8 mouse cellular contexts compared by ENCODE assay signal in the genomic region with DNA sequence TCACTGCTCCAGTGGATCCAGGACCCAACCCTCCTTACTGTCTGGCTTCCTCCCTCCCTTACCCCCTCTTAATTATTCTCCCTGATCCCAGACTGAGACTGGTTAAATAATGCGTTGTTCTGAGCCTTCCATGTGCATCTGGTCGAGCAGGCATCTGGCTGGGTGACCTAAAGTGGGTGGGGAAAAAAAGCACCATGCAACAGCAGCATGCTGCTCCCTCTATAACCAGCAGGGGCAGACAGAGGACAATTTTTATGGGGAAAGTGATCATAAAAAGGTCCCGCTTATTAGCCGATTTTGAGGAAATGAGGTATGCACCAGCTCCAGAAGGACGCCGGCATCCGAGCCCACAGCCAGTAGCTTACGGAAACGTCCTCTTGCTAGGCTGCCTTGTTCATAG. TPM values are rescaled to one million over a fixed set of nuclear protein-coding genes. Genes with fewer than 3 reads are reported as not detected.
DNase-seq lines count a peak whose midpoint lies in the region; ATAC-seq and TF ChIP-seq lines count a peak whose summit lies in the region.

No protein-coding gene starts in this region.

- peak; percentile 40 for DNase-seq in right cerebral cortex, adult 18-20 months
- DNase-seq in right cerebral cortex, postnatal 36 days (ENCODE audit: low spot score in 2 of 2) = no peak
- peak; percentile 26 to 68 for DNase-seq in gastrocnemius, postnatal 4 days (ENCODE audit: low spot score in 2 of 2)
- peak; percentile 62 for DNase-seq in left cerebral cortex, postnatal 4 days
- peak; percentile 86 for DNase-seq in midbrain, embryonic 14.5 days
- DNase-seq in spleen, postnatal 10 days (ENCODE audit: low spot score in 2 of 2) = peak; percentile 9 to 50

- no peaks in the 10 kb centered on the region for H3K36me3 ChIP-seq in intestine, embryonic 15.5 days
- no peaks in the 10 kb centered on the region for H3K36me3 ChIP-seq in midbrain, embryonic 14.5 days (ENCODE audit: control insufficient read depth, insufficient read depth, low read length)

- no peak overlapping the region for H3K27ac ChIP-seq in cortical plate, adult 2 months (ENCODE audit: insufficient read depth, low read length)
- no peak overlapping the region for H3K27ac ChIP-seq in intestine, embryonic 15.5 days
- H3K27ac ChIP-seq in midbrain, embryonic 14.5 days (replicated peaks; ENCODE audit: low read depth, low read length) = no peak overlapping the region

- intact Hi-C loops in left cerebral cortex, postnatal 4 days (cut with DNase I) = loop anchor here (5.0 kb wide), 1 partner anchor 181 kb away; no protein-coding TSS in a partner anchor

- H3K4me2 ChIP-seq in intestine, embryonic 15.5 days (replicated peaks) = peak overlapping the region; percentile 38; the same call in 1 of the 2 replicates
- H3K4me2 ChIP-seq in midbrain, embryonic 14.5 days (ENCODE audit: low read length) = peak overlapping the region; percentile 31

- 0 out of 2 replicates have a peak, but pooled peaks cover 1% of the 10 kb centered on the region for H3K4me1 ChIP-seq in cortical plate, adult 2 months (ENCODE audit: control insufficient read depth, insufficient read depth, low read length)
- 0 out of 2 replicates have a peak, but pooled peaks cover 4% of the 10 kb centered on the region for H3K4me1 ChIP-seq in intestine, embryonic 15.5 days (replicated peaks)
- 0 out of 2 replicates have a peak, but pooled peaks cover 3% of the 10 kb centered on the region for H3K4me1 ChIP-seq in midbrain, embryonic 14.5 days (ENCODE audit: control insufficient read depth, insufficient read depth, low read length)

- H3K4me3 ChIP-seq in cortical plate, adult 2 months (ENCODE audit: insufficient read depth, low read length) = no peak overlapping the region
- H3K4me3 ChIP-seq in intestine, embryonic 15.5 days (replicated peaks) = no peak overlapping the region
- H3K4me3 ChIP-seq in midbrain, embryonic 14.5 days (replicated peaks; ENCODE audit: low read depth, low read length) = no peak overlapping the region

- TF ChIP-seq POLR2A in cortical plate, adult 2 months (IDR thresholded peaks at IDR 0.05; ENCODE audit: extremely low read depth, insufficient read depth, low read length) = no peak

- no peaks in the 10 kb centered on the region for H3K9me3 ChIP-seq in intestine, embryonic 15.5 days
- H3K9me3 ChIP-seq in midbrain, embryonic 14.5 days (ENCODE audit: control insufficient read depth, low read length) = no peaks in the 10 kb centered on the region

- ATAC-seq in intestine, embryonic 15.5 days = peak; percentile 85
- no peak; the same call in 1 of the 2 replicates for ATAC-seq in midbrain, embryonic 14.5 days (ENCODE audit: low FRiP score, low TSS enrichment)

- H3K9ac ChIP-seq in intestine, embryonic 15.5 days = no peak overlapping the region
- H3K9ac ChIP-seq in midbrain, embryonic 14.5 days (replicated peaks; ENCODE audit: low read length) = no peak overlapping the region; the same call in 1 of the 2 replicates

- WGBS in intestine, embryonic 15.5 days = 4% methylated on average over 9 of the region's 9 CpGs
- 11% methylated on average over 9 of the region's 9 CpGs for WGBS in midbrain, embryonic 14.5 days

- H3K27me3 ChIP-seq in intestine, embryonic 15.5 days (replicated peaks) = no peaks in the 10 kb centered on the region
- H3K27me3 ChIP-seq in midbrain, embryonic 14.5 days (ENCODE audit: control insufficient read depth, insufficient read depth, low read length) = no peaks in the 10 kb centered on the region

- TF ChIP-seq CTCF in cortical plate, adult 2 months (IDR thresholded peaks at IDR 0.05; ENCODE audit: extremely low read depth, insufficient read depth, low read length) = peak; percentile 72

RNA-seq across cellular contexts. Expression of a gene that starts 24.0 kb away (rescaled TPM):
- 1.7 and 2.3 TPM in 2 replicates for polyA plus RNA-seq in cortical plate, adult 2 months (2012; rRNA removed)
- under 1 TPM; 0.41 to 0.56 TPM for total RNA-seq in gastrocnemius, postnatal 4 days (2021)
- polyA plus RNA-seq in intestine, embryonic 15.5 days (2015; fragmentation: Nextera tagmentation; extraction: Ambion mirVana) = not detected in 2 replicates
- total RNA-seq in left cerebral cortex, postnatal 4 days (2021) = 1 to 10 TPM in 1 of 2 experiments, under 1 TPM in 1; 0.94 to 1.1 TPM
- 0.12 TPM in 1 of 2 replicates, not detected in the other for polyA plus RNA-seq in midbrain, embryonic 14.5 days (2014; fragmentation: Nextera tagmentation; extraction: Ambion mirVana)

RNA-seq across cellular contexts. Expression of a gene that starts 35.9 kb away (rescaled TPM):
- 47.5 and 47.7 TPM in 2 replicates for polyA plus RNA-seq in cortical plate, adult 2 months (2012; rRNA removed)
- 10 to 100 TPM; 33.8 to 36.4 TPM for total RNA-seq in gastrocnemius, postnatal 4 days (2021)
- polyA plus RNA-seq in intestine, embryonic 15.5 days (2015; fragmentation: Nextera tagmentation; extraction: Ambion mirVana) = 50.5 and 51.6 TPM in 2 replicates
- total RNA-seq in left cerebral cortex, postnatal 4 days (2021) = 10 to 100 TPM; 40.0 to 42.3 TPM
- 21.8 and 30.2 TPM in 2 replicates for polyA plus RNA-seq in midbrain, embryonic 14.5 days (2014; fragmentation: Nextera tagmentation; extraction: Ambion mirVana)

RNA-seq across cellular contexts. Expression of a gene that starts 56.5 kb away (rescaled TPM):
- polyA plus RNA-seq in cortical plate, adult 2 months (2012; rRNA removed) = 152 and 154 TPM in 2 replicates
- total RNA-seq in gastrocnemius, postnatal 4 days (2021) = 10 to 100 TPM; 53.1 to 54.8 TPM
- polyA plus RNA-seq in intestine, embryonic 15.5 days (2015; fragmentation: Nextera tagmentation; extraction: Ambion mirVana) = 89.0 and 98.6 TPM in 2 replicates
- total RNA-seq in left cerebral cortex, postnatal 4 days (2021) = 100 to 1,000 TPM; 585 to 610 TPM
- polyA plus RNA-seq in midbrain, embryonic 14.5 days (2014; fragmentation: Nextera tagmentation; extraction: Ambion mirVana) = 462 and 529 TPM in 2 replicates

Comparison
In these comparisons a context has a peak if more than half of its experiments do, and no peak if none do; other contexts are left out.
1. DNase-seq: peak in right cerebral cortex, adult 18-20 months (single experiment), gastrocnemius, postnatal 4 days (2 of 2), left cerebral cortex, postnatal 4 days (single experiment), midbrain, embryonic 14.5 days (single experiment) and spleen, postnatal 10 days (2 of 2); none in right cerebral cortex, postnatal 36 days (0 of 2).